ENCODE assay signal across 15 mouse cellular contexts in the genomic region with DNA sequence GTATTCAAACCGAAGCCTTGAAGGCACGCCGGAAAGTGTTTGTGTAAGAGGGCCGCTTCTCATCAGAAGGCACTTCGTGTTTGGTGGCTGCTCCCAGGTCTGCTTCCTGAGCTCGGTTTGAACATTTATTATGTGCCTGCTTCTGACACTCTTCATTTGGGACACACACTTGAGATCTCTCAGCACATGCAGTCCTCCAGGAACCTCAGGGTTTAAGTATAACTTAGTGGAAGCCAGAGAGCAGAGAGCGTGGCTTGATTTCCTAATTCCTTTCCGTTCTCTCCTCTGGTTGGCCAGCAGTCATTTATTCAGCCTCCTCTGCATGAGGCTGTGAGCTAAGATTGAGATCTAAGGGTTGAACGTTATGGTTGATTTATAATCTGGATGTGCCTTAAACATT.
DNase-seq lines count a peak whose midpoint lies in the region; ATAC-seq and TF ChIP-seq lines count a peak whose summit lies in the region.
"Had no signal": no experiment of that assay in that cellular context is flagged by ENCODE, and none has a peak within 500 bp of the region (broad histone marks: within the 10 kb centered on the region; RNA-seq: fewer than 3 reads in every experiment).

No protein-coding gene starts in this region.

- no peak for ATAC-seq in limb, embryonic 12.5 days (ENCODE audit: insufficient number of reproducible peaks, insufficient read depth, low FRiP score, low TSS enrichment, low read depth)
- ATAC-seq: midbrain, embryonic 16.5 days had no signal

- H3K27ac ChIP-seq in embryonic fibroblast, embryonic 13.5 days (ENCODE audit: insufficient read depth, low read length) = 0 out of 2 replicates have a peak overlapping the region, but pooled peaks have one; percentile 23
- H3K27ac ChIP-seq in limb, embryonic 12.5 days = 0 out of 2 replicates have a peak overlapping the region, but pooled peaks have one; percentile 17
- no peak overlapping the region for H3K27ac ChIP-seq in forebrain, embryonic 10.5 days
- H3K27ac ChIP-seq: embryonic facial prominence, embryonic 13.5 days; hindbrain, embryonic 15.5 days; macrophage; neural tube, embryonic 12.5 days had no signal

- H3K9ac ChIP-seq in limb, embryonic 12.5 days (replicated peaks) = no peak overlapping the region
- H3K9ac ChIP-seq: embryonic facial prominence, embryonic 13.5 days; hindbrain, embryonic 15.5 days; neural tube, embryonic 12.5 days had no signal

- TF ChIP-seq CTCF in embryonic fibroblast, embryonic 13.5 days (IDR thresholded peaks at IDR 0.05; ENCODE audit: borderline replicate concordance, insufficient read depth, low read length) = no peak

- peaks cover 3% of the 10 kb centered on the region; the same call in 1 of the 2 replicates for H3K27me3 ChIP-seq in limb, embryonic 12.5 days
- no peaks in the 10 kb centered on the region for H3K27me3 ChIP-seq in forebrain, embryonic 10.5 days (ENCODE audit: poor library complexity, severe bottlenecking)
- H3K27me3 ChIP-seq: embryonic facial prominence, embryonic 13.5 days; hindbrain, embryonic 15.5 days; neural tube, embryonic 12.5 days had no signal

- no peak overlapping the region for H3K4me2 ChIP-seq in limb, embryonic 12.5 days
- H3K4me2 ChIP-seq: hindbrain, embryonic 15.5 days had no signal

- peak; percentile 15 to 54 for DNase-seq in lung, adult 18-20 months
- no peak for DNase-seq in lung, postnatal 10 days
- DNase-seq in kidney, adult 9 months = peak; percentile 19
- no peak for DNase-seq in adrenal gland, postnatal 25 days
- no peak for DNase-seq in forebrain, embryonic 10.5 days (ENCODE audit: extremely low spot score, low spot score)
- DNase-seq: cerebellum, adult 9-10 months; gastrocnemius, postnatal 14 days; thymus, postnatal 25 days had no signal

- H3K4me1 ChIP-seq in embryonic fibroblast, embryonic 13.5 days (ENCODE audit: control insufficient read depth, insufficient read depth, low read length) = peaks cover 14% of the 10 kb centered on the region
- peaks cover 18% of the 10 kb centered on the region for H3K4me1 ChIP-seq in limb, embryonic 12.5 days (replicated peaks)
- H3K4me1 ChIP-seq in forebrain, embryonic 10.5 days = peaks cover 10% of the 10 kb centered on the region; the same call in 1 of the 2 replicates

- H3K36me3 ChIP-seq in limb, embryonic 12.5 days = no peaks in the 10 kb centered on the region
- H3K36me3 ChIP-seq in forebrain, embryonic 10.5 days (replicated peaks) = no peaks in the 10 kb centered on the region
- H3K36me3 ChIP-seq: embryonic facial prominence, embryonic 13.5 days; hindbrain, embryonic 15.5 days; neural tube, embryonic 12.5 days had no signal

- no peaks in the 10 kb centered on the region for H3K9me3 ChIP-seq in limb, embryonic 12.5 days
- no peaks in the 10 kb centered on the region for H3K9me3 ChIP-seq in forebrain, embryonic 10.5 days
- H3K9me3 ChIP-seq: embryonic facial prominence, embryonic 13.5 days; hindbrain, embryonic 15.5 days; neural tube, embryonic 12.5 days had no signal

- 71% methylated on average over 9 of the region's 9 CpGs for WGBS in limb, embryonic 12.5 days
- WGBS in forebrain, embryonic 10.5 days = 93% methylated on average over 9 of the region's 9 CpGs

- H3K4me3 ChIP-seq in embryonic fibroblast, embryonic 13.5 days (ENCODE audit: insufficient read depth, low read length) = no peak overlapping the region
- no peak overlapping the region for H3K4me3 ChIP-seq in limb, embryonic 12.5 days (replicated peaks)
- H3K4me3 ChIP-seq in forebrain, embryonic 10.5 days = no peak overlapping the region
- H3K4me3 ChIP-seq: embryonic facial prominence, embryonic 13.5 days; hindbrain, embryonic 15.5 days; neural tube, embryonic 12.5 days had no signal

- TF ChIP-seq POLR2A in embryonic fibroblast, embryonic 13.5 days (IDR thresholded peaks at IDR 0.05; ENCODE audit: low read depth, low read length) = no peak

Comparison
In these comparisons a context has a peak if more than half of its experiments do, and no peak if none do; other contexts are left out.
1. DNase-seq: peak in lung, adult 18-20 months (2 of 2) and kidney, adult 9 months (single experiment); none in lung, postnatal 10 days (single experiment), adrenal gland, postnatal 25 days (single experiment) and forebrain, embryonic 10.5 days (single experiment).